Mouse (Mus musculus) effector memory CD4-positive, alpha-beta T cell, adult 7 months (primary cell): ENCODE data around the gene Sim1. TPM values are rescaled to one million over a fixed set of nuclear protein-coding genes. Genes with fewer than 3 reads are reported as not detected.

Experiments used
- polyA plus RNA-seq: library from polyadenylated mRNA; unstranded; fragments of 100-300 nt; shearing (Covaris generic); gene quantifications from one replicate; pipeline ENCODE4 v1.2.1, GENCODE M21; 2017

Gene Sim1
- polyA plus RNA-seq: 0.15 TPM

GRCm38 (mm10) chr10:50894170-50894991 lies at the start of gene Sim1:
Gene Sim1 (plus strand): TSS chr10:50894754.

